Mouse (Mus musculus) embryonic stem cell, embryonic (primary cell): Measurements from ENCODE around the gene Trappc3.

Source experiments
- CTCF ChIA-PET, 4 experiments: fragments of 300-600 bp in 2 of 4; fragments of 350-600 bp in 2 of 4; sonication (Branson Sonifier 250); formaldehyde crosslinking; loops; one replicate each; lab custom pipeline; 2022; ENCODE audit warnings: inconsistent platforms in 2 of 4; lab: Charles Lee
- POLR2A ChIA-PET, 4 experiments: fragments of 300-600 bp in 2 of 4; fragments of 350-600 bp in 2 of 4; sonication (Branson Sonifier 250); formaldehyde crosslinking; loops; one replicate each; lab custom pipeline; 2022; ENCODE audit warnings: antibody characterized with exemption in 4 of 4, inconsistent platforms in 1 of 4; lab: Charles Lee

The Trappc3 gene

GRCm38 (mm10) chr4:126239862-126240475 is 22.2 kb upstream of the Trappc3 start:
- ChIA-PET CTCF (no interaction called here), POLR2A (interaction anchor here in 1 of 4 experiments (0.9 to 1.4 kb wide), 2 partner anchors 13 to 22 kb away, joined by 3 to 5 read pairs; partner anchors contain the start of gene Trappc3)

GRCm38 (mm10) chr4:126241956-126242355 is 20.2 kb upstream of the Trappc3 start:
- ChIA-PET CTCF (interaction anchor here in 2 of 4 experiments (0.6 to 1.3 kb wide), 4 partner anchors 14 to 665 kb away, joined by 3 read pairs; partner anchors contain the start of gene Trappc3 (in 1 of the 2)), POLR2A (interaction anchor here in 3 of 4 experiments (0.5 to 3.4 kb wide), 12 partner anchors 10 to 254 kb away, joined by 3 to 18 read pairs (median 4); partner anchors contain the start of genes Map7d1 (in 2 of the 3) and Thrap3 (in 1 of the 3))

GRCm38 (mm10) chr4:126242510-126242909 is 19.6 kb upstream of the Trappc3 start:
- POLR2A ChIA-PET: interaction anchor here in 3 of 4 experiments (0.6 to 3.4 kb wide), 10 partner anchors 9 to 222 kb away, joined by 3 to 18 read pairs (median 6); partner anchors contain the start of genes Map7d1 (in 2 of the 3) and Thrap3 (in 1 of the 3)
- CTCF ChIA-PET: interaction anchor here (0.6 to 1.1 kb wide), 4 partner anchors 11 to 90 kb away, joined by 3 read pairs; no protein-coding TSS in a partner anchor

- POLR2A ChIA-PET: interaction anchor here in 3 of 4 experiments (0.6 to 4.1 kb wide), 9 partner anchors 9 to 49 kb away, joined by 3 to 43 read pairs (median 7); partner anchors contain the start of gene Map7d1 (in 1 of the 3)
- CTCF ChIA-PET: interaction anchor here in 3 of 4 experiments (0.7 to 2.5 kb wide), 7 partner anchors 10 to 19 kb away, joined by 3 to 7 read pairs (median 3); partner anchors contain the start of genes Trappc3 (in 2 of the 3) and Map7d1 (in 1 of the 3)
Measured at GRCm38 (mm10) chr4:126246202-126246889, 15.8 kb upstream of the Trappc3 start.

GRCm38 (mm10) chr4:126248261-126248868 is 13.8 kb upstream of the Trappc3 start:
- ChIA-PET CTCF (interaction anchor here (0.6 to 1.5 kb wide), 22 partner anchors 10 to 1797 kb away, joined by 3 to 17 read pairs (median 3); partner anchors contain the start of genes Adprhl2 (in 2 of the 4) and Trappc3 (in 2 of the 4)), POLR2A (interaction anchor here in 3 of 4 experiments (0.5 to 4.1 kb wide), 36 partner anchors 8 to 309 kb away, joined by 3 to 43 read pairs (median 5); partner anchors contain the start of genes Map7d1 (in 2 of the 3), Thrap3 (in 2 of the 3), Trappc3 (in 2 of the 3) and Adprhl2 (in 1 of the 3))

GRCm38 (mm10) chr4:126250659-126251058 is 11.5 kb upstream of the Trappc3 start:
- ChIA-PET POLR2A (interaction anchor here in 3 of 4 experiments (0.7 to 7.0 kb wide), 6 partner anchors 9 to 49 kb away, joined by 3 to 52 read pairs (median 6); partner anchors contain the start of gene Trappc3 (in 1 of the 3)), CTCF (no interaction called here)

- CTCF ChIA-PET: interaction anchor here in 2 of 4 experiments (1.0 to 1.4 kb wide), 3 partner anchors 11 to 80 kb away, joined by 3 to 6 read pairs (median 5); partner anchors contain the start of gene Trappc3 (in 1 of the 2)
- POLR2A ChIA-PET: interaction anchor here (0.5 to 7.0 kb wide), 13 partner anchors 10 to 50 kb away, joined by 3 to 52 read pairs (median 5); partner anchors contain the start of gene Trappc3 (in 1 of the 4)
Measured at GRCm38 (mm10) chr4:126251655-126252254, 10.4 kb upstream of the Trappc3 start.

- CTCF ChIA-PET: interaction anchor here in 2 of 4 experiments (1.0 to 1.4 kb wide), 3 partner anchors 10 to 80 kb away, joined by 3 to 6 read pairs (median 5); partner anchors contain the start of gene Trappc3 (in 1 of the 2)
- POLR2A ChIA-PET: interaction anchor here in 3 of 4 experiments (0.5 to 7.0 kb wide), 13 partner anchors 10 to 457 kb away, joined by 3 to 52 read pairs (median 4); partner anchors contain the start of gene Trappc3 (in 1 of the 3)
Measured at GRCm38 (mm10) chr4:126252411-126253237, 9.5 kb upstream of the Trappc3 start.

GRCm38 (mm10) chr4:126253637-126254272 is 8.4 kb upstream of the Trappc3 start:
- ChIA-PET CTCF (interaction anchor here in 1 of 4 experiments (0.7 kb wide), 1 partner anchor 11 kb away, joined by 3 read pairs; no protein-coding TSS in a partner anchor), POLR2A (interaction anchor here in 3 of 4 experiments (0.6 to 7.0 kb wide), 8 partner anchors 9 to 164 kb away, joined by 3 to 52 read pairs (median 5); partner anchors contain the start of genes Sh3d21 (in 1 of the 3) and Trappc3 (in 1 of the 3))

GRCm38 (mm10) chr4:126254315-126255112 is 7.6 kb upstream of the Trappc3 start:
- ChIA-PET CTCF (interaction anchor here in 1 of 4 experiments (0.7 to 2.3 kb wide), 2 partner anchors 67 to 200 kb away, joined by 3 to 5 read pairs; partner anchors contain the start of gene Adprhl2), POLR2A (interaction anchor here in 3 of 4 experiments (0.5 to 7.0 kb wide), 21 partner anchors 9 to 165 kb away, joined by 3 to 52 read pairs (median 5); partner anchors contain the start of genes Adprhl2 (in 1 of the 3), Col8a2 (in 1 of the 3), Sh3d21 (in 1 of the 3) and Tekt2 (in 1 of the 3))

- CTCF ChIA-PET: interaction anchor here in 3 of 4 experiments (0.6 to 2.3 kb wide), 5 partner anchors 9 to 768 kb away, joined by 3 to 7 read pairs (median 3); partner anchors contain the start of gene Adprhl2 (in 1 of the 3)
- POLR2A ChIA-PET: interaction anchor here in 3 of 4 experiments (0.5 to 7.0 kb wide), 30 partner anchors 7 to 302 kb away, joined by 3 to 52 read pairs (median 4); partner anchors contain the start of genes Adprhl2 (in 1 of the 3), Clspn (in 1 of the 3), Col8a2 (in 1 of the 3) and Sh3d21 (in 1 of the 3)
Measured at GRCm38 (mm10) chr4:126255113-126256001, 6.8 kb upstream of the Trappc3 start.

- POLR2A ChIA-PET: interaction anchor here in 3 of 4 experiments (0.5 to 7.0 kb wide), 36 partner anchors 8 to 711 kb away, joined by 3 to 52 read pairs (median 4); partner anchors contain the start of genes Ago1 (in 1 of the 3), Col8a2 (in 1 of the 3) and Sh3d21 (in 1 of the 3)
- CTCF ChIA-PET: interaction anchor here in 3 of 4 experiments (0.5 to 2.3 kb wide), 9 partner anchors 10 to 769 kb away, joined by 3 to 7 read pairs (median 3); partner anchors contain the start of genes Adprhl2 (in 2 of the 3) and Thrap3 (in 1 of the 3)
Measured at GRCm38 (mm10) chr4:126256131-126256791, 5.9 kb upstream of the Trappc3 start, which contains the start of gene Map7d1. Gene Map7d1, minus strand, starts transcription at chr4:126256343.
